Mouse (Mus musculus) stomach, postnatal 0 days (tissue): ENCODE data around the gene Pkp1. TPM values are rescaled to one million over a fixed set of nuclear protein-coding genes. Genes with fewer than 3 reads are reported as not detected.

Experiments
- ATAC-seq: fragments of 200-750 bp; cut with Nextera tagmentation; 2 replicates; pipeline ENCODE4 v1.8.0; 2017; ENCODE audit not compliant: low FRiP score, low TSS enrichment
- DNase-seq: peaks from one replicate; pipeline ENCODE4 v3.0.0-alpha.2; 2016; ENCODE audit warnings: low spot score
- H3K27ac ChIP-seq: fragments of 300-500 bp; sonication (generic); replicated peaks from 2 replicates; pipeline ENCODE4 v1.5.1; 2014; ENCODE audit warnings: mild to moderate bottlenecking, control low read depth
- H3K27me3 ChIP-seq: fragments of 300-500 bp; sonication (generic); 2 replicates; pipeline ENCODE4 v1.6.1; 2014; ENCODE audit warnings: low read length; ENCODE audit not compliant: control insufficient read depth, insufficient read depth
- H3K36me3 ChIP-seq: fragments of 300-500 bp; sonication (generic); 2 replicates; pipeline ENCODE4 v1.6.1; 2014; ENCODE audit warnings: low read length, mixed read lengths; ENCODE audit not compliant: control insufficient read depth, insufficient read depth
- H3K4me1 ChIP-seq: fragments of 300-500 bp; sonication (generic); replicated peaks from 2 replicates; pipeline ENCODE4 v1.6.1; 2014; ENCODE audit warnings: antibody characterized with exemption; ENCODE audit not compliant: control insufficient read depth, insufficient read depth
- H3K4me2 ChIP-seq: fragments of 300-500 bp; sonication (generic); replicated peaks from 2 replicates; pipeline ENCODE4 v1.6.1; 2014; ENCODE audit warnings: low read depth, mild to moderate bottlenecking, control low read depth, moderate library complexity
- H3K4me3 ChIP-seq: fragments of 300-500 bp; sonication (generic); 2 replicates; pipeline ENCODE4 v1.5.1; 2014; ENCODE audit warnings: low read depth, low read length, control low read depth
- H3K9ac ChIP-seq: fragments of 300-500 bp; sonication (generic); 2 replicates; pipeline ENCODE4 v1.6.1; 2014; ENCODE audit warnings: mild to moderate bottlenecking, low read length, control low read depth, mixed read lengths
- H3K9me3 ChIP-seq: fragments of 300-500 bp; sonication (generic); 2 replicates; pipeline ENCODE4 v1.6.1; 2016; ENCODE audit warnings: low read length; ENCODE audit not compliant: control insufficient read depth
- CTCF ChIP-seq: IDR thresholded peaks from 2 replicates; pipeline ENCODE4 v1.5.1; 2016; ENCODE audit warnings: antibody characterized with exemption, low read depth, mild to moderate bottlenecking, moderate library complexity
- EP300 ChIP-seq: optimal IDR thresholded peaks from 2 replicates; pipeline ENCODE3; 2016; ENCODE audit warnings: antibody characterized with exemption
- WGBS: fragments of 180-500 bp; shearing (Covaris S2); extraction: QIAGEN DNeasy Blood & Tissue Kit; methylation state at CpG from one replicate; pipeline ENCODE4 v1.1.7; 2014; 5-methylcytosine and 5-hydroxymethylcytosine counted together
- polyA plus RNA-seq: library from polyadenylated mRNA; unstranded; fragments of >200 nt; fragmentation: Nextera tagmentation; extraction: Ambion mirVana; gene quantifications from 2 replicates; pipeline ENCODE4 v1.2.1, GENCODE M21; 2015

The Pkp1 gene
- polyA plus RNA-seq, 1 experiment from 2014 or later: 29.8 TPM

- Histone ChIP-seq H3K4me3 (no peak overlapping the region), H3K4me2 (no peak overlapping the region), H3K27me3 (no peaks in the 10 kb centered on the region), H3K36me3 (no peaks in the 10 kb centered on the region), H3K9ac (no peak overlapping the region), H3K9me3 (no peaks in the 10 kb centered on the region), H3K4me1 (no peaks in the 10 kb centered on the region), H3K27ac (no peak overlapping the region)
- DNase-seq (no peak), ATAC-seq (no peak)
- WGBS: 80% methylated on average over 1 of the region's 1 CpGs
- no peak for TF ChIP-seq CTCF
- no peak for TF ChIP-seq EP300
These were observed 17.1 kb upstream of the Pkp1 start for GRCm38 (mm10) chr1:135936091-135936490.

DNA sequence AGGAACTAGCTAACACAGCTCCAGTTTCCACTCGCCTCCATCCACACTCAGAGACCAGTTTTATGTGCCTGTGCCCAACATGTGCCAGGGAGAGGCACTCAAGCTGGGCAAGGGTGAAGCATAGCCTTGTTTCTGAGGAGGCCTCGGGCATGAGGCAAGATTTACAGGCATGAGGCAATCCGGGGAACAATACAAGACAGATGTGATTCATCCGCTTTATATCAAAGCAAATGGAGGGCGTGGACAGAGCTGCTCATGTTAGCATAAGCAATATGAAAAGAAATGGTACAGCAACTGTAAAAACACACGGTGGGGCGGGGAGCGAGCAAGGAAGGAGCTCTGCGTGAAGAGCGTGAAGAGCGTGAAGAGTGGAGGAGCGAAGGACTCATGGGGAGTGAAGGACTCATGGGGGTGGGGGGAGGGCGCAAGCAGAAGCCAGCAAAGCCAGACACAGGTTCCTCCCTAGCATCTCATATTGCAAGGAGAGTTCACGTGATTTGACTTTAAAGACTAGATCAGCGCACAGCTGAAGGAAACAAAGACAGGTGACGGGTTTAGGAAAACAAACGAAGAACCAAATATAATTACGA is 14.8 kb upstream of the Pkp1 start:
- Histone ChIP-seq H3K4me1 (no peaks in the 10 kb centered on the region), H3K9me3 (no peaks in the 10 kb centered on the region), H3K36me3 (no peaks in the 10 kb centered on the region), H3K27me3 (no peaks in the 10 kb centered on the region), H3K4me2 (no peak overlapping the region), H3K9ac (no peak overlapping the region), H3K4me3 (no peak overlapping the region), H3K27ac (peak overlapping the region; percentile 45; the same call in 1 of the 2 replicates)
- 51% methylated on average over 18 of the region's 18 CpGs for WGBS
- TF ChIP-seq CTCF (no peak), EP300 (no peak)
- DNase-seq (no peak), ATAC-seq (peak; percentile 75)

DNA sequence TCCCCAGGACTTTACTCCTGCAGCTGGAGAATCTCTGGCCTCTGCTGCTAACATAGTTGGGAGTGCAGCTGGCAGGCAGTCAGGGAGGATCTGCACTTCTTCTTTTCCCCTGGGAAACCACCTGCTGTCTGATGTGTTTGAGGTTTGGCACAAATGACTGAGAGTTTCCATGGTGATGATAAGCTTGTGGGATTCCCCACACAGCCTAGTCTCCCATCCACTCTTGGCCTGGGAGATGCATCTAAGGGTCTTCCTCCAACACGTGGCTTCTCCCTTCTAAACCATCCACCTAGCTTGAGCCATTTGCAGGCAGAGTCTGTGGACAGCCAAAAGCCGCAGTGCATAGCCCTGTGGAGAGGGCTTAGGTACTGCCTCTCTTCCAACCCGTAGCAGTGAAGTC is 10.9 kb upstream of the Pkp1 start:
- TF ChIP-seq EP300 (no peak), CTCF (no peak)
- Histone ChIP-seq H3K9me3 (no peaks in the 10 kb centered on the region), H3K4me1 (no peaks in the 10 kb centered on the region), H3K9ac (no peak overlapping the region), H3K4me2 (no peak overlapping the region), H3K27me3 (no peaks in the 10 kb centered on the region), H3K27ac (0 out of 2 replicates have a peak overlapping the region, but pooled peaks have one; percentile 36), H3K4me3 (no peak overlapping the region), H3K36me3 (no peaks in the 10 kb centered on the region)
- ATAC-seq: no peak
- WGBS: 51% methylated on average over 3 of the region's 3 CpGs
- DNase-seq: no peak

DNA sequence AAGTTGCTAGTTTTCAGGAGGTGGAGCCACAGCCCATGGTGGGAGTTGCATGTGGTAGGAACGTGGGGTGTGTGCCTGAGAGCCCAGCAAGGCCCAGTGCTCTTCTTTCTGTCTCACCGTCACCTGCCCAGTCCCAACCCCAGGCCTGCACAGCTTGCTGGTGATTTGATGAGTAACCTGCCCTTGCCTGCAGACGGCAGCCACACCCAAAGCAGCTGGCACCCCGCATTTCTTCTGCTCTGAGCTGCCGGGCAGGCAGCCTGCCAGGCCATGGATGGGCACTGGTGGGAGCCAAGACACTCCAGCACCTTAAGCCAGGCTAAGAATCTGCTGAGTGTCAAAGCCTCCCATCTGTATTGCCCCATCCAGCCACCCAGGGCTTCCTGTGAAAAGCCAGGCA is 6.8 kb upstream of the Pkp1 start:
- no peak overlapping the region for H3K27ac ChIP-seq
- TF ChIP-seq EP300: no peak
- TF ChIP-seq CTCF: no peak
- 0 out of 2 replicates have a peak, but pooled peaks have one; percentile 31 for ATAC-seq

GRCm38 (mm10) chr1:135924377-135924994 is 5.5 kb upstream of the Pkp1 start:
- Histone ChIP-seq H3K36me3 (no peaks in the 10 kb centered on the region), H3K27ac (no peak overlapping the region), H3K9ac (no peak overlapping the region), H3K4me2 (no peak overlapping the region), H3K9me3 (no peaks in the 10 kb centered on the region), H3K27me3 (no peaks in the 10 kb centered on the region), H3K4me3 (no peak overlapping the region), H3K4me1 (no peaks in the 10 kb centered on the region)
- 63% methylated on average over 3 of the region's 5 CpGs for WGBS
- ATAC-seq (no peak), DNase-seq (no peak)
- TF ChIP-seq CTCF (no peak), EP300 (no peak)

More for the DNA sequence above, 6.8 kb upstream of the Pkp1 start:
- H3K9me3 ChIP-seq: no peaks in the 10 kb centered on the region
- H3K4me3 ChIP-seq: no peak overlapping the region
- 37% methylated on average over 5 of the region's 5 CpGs for WGBS
- no peaks in the 10 kb centered on the region for H3K27me3 ChIP-seq
- H3K4me1 ChIP-seq: no peaks in the 10 kb centered on the region
- H3K9ac ChIP-seq: no peak overlapping the region
- no peak for DNase-seq
- H3K36me3 ChIP-seq: no peaks in the 10 kb centered on the region
- H3K4me2 ChIP-seq: no peak overlapping the region

DNA sequence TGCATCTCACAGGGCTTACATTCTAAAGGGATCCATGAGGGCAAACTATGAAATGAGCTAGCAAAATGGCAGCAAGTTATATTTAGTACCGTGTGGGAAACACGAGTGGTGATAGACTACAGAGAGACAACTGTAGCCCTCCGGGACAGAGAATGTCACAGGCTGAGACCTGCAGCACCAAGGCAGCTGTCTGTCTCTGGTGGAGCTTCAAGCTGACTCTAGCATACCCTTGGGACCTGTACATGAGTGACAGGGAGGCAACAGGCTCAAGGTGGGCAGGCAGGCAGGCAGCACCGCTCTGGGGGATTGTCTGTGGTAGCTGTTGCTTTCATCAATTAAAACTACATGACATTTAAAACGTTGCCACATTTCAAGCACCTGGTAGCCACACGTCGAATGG is 4.2 kb upstream of the Pkp1 start:
- Histone ChIP-seq H3K27ac (no peak overlapping the region), H3K9me3 (no peaks in the 10 kb centered on the region), H3K9ac (no peak overlapping the region), H3K27me3 (peaks cover 10% of the 10 kb centered on the region; the same call in 1 of the 2 replicates), H3K36me3 (no peaks in the 10 kb centered on the region), H3K4me1 (no peaks in the 10 kb centered on the region), H3K4me3 (no peak overlapping the region), H3K4me2 (no peak overlapping the region)
- TF ChIP-seq CTCF (no peak), EP300 (no peak)
- ATAC-seq (no peak), DNase-seq (no peak)
- 71% methylated on average over 7 of the region's 7 CpGs for WGBS
